Mouse (Mus musculus) ES-E14 (cell line): ENCODE measurements around the gene Aig1. TPM values are rescaled to one million over a fixed set of nuclear protein-coding genes. Genes with fewer than 3 reads are reported as not detected.
"Not testable (repeated sequence)": the region's sequence is repeated elsewhere in the genome, so short reads cannot be mapped to it uniquely, and the experiment has no call there.

ENCODE experiments used
- DNase-seq: peaks from one replicate; pipeline ENCODE4 v3.0.0-alpha.2; 2013; ENCODE audit warnings: low read depth, low spot score
- H3K27ac ChIP-seq: 2 replicates; pipeline ENCODE4 v1.5.1; 2012; ENCODE audit warnings: low read depth, mild to moderate bottlenecking, low read length, moderate library complexity, mixed read lengths; ENCODE audit not compliant: poor library complexity, insufficient read depth, severe bottlenecking
- H3K36me3 ChIP-seq: 2 replicates; pipeline ENCODE4 v1.6.1; 2012; ENCODE audit warnings: mild to moderate bottlenecking, low read length, moderate library complexity, mixed read lengths; ENCODE audit not compliant: control insufficient read depth, poor library complexity, insufficient read depth, severe bottlenecking
- H3K4me1 ChIP-seq, 2 experiments: fragments of 150-350 bp in 1 of 2; sonication (generic) in 1 of 2; 2 replicates each; pipeline ENCODE4 v1.6.1; 2012; ENCODE audit warnings: low read length in 2 of 2, mild to moderate bottlenecking in 1 of 2, mixed read lengths in 1 of 2; ENCODE audit not compliant: control insufficient read depth in 2 of 2, insufficient read depth in 2 of 2, poor library complexity in 1 of 2
- H3K4me3 ChIP-seq, 2 experiments: fragments of 150-350 bp in 1 of 2; sonication (generic) in 1 of 2; 2 replicates each; pipeline ENCODE4 v1.5.1; 2012; ENCODE audit warnings: low read length in 2 of 2, low read depth in 1 of 2, mild to moderate bottlenecking in 1 of 2, mixed read lengths in 1 of 2; ENCODE audit not compliant: insufficient read depth in 1 of 2, poor library complexity in 1 of 2, severe bottlenecking in 1 of 2
- H3K9ac ChIP-seq: 2 replicates; pipeline ENCODE4 v1.6.1; 2012; ENCODE audit warnings: low read depth, mild to moderate bottlenecking, low read length, mixed read lengths; ENCODE audit not compliant: poor library complexity, insufficient read depth, severe bottlenecking
- H3K9me3 ChIP-seq: fragments of 150-350 bp; sonication (generic); 2 replicates; pipeline ENCODE4 v1.6.1; 2012; ENCODE audit warnings: low read depth, mild to moderate bottlenecking, low read length; ENCODE audit not compliant: control insufficient read depth, insufficient read depth
- CHD2 ChIP-seq: IDR thresholded peaks from 2 replicates; pipeline ENCODE4 v1.6.1; 2014; ENCODE audit warnings: mild to moderate bottlenecking, low read depth, low read length, inconsistent platforms
- HCFC1 ChIP-seq: IDR thresholded peaks from 2 replicates; pipeline ENCODE4 v1.6.1; 2012; ENCODE audit warnings: low read length, inconsistent platforms, borderline replicate concordance; ENCODE audit not compliant: insufficient read depth
- MAFK ChIP-seq: IDR thresholded peaks from 2 replicates; pipeline ENCODE4 v1.6.1; 2014; ENCODE audit warnings: mild to moderate bottlenecking, low read depth, low read length, inconsistent platforms; ENCODE audit not compliant: insufficient read depth
- ZC3H11A ChIP-seq: IDR thresholded peaks from 2 replicates; pipeline ENCODE4 v1.6.1; 2012; ENCODE audit warnings: low read depth, mild to moderate bottlenecking, inconsistent platforms, low read length, borderline replicate concordance
- ZNF384 ChIP-seq: IDR thresholded peaks from 2 replicates; pipeline ENCODE4 v1.6.1; 2012; ENCODE audit warnings: low read depth, low read length, inconsistent platforms
- in situ Hi-C, 2 experiments: fragments of 600-800 bp; cut with MboI; formaldehyde crosslinking; loops; one replicate each; pipeline ENCODE4 v1.15.1; 2025; ENCODE audit warnings: low sequenced_read_pairs in 2 of 2, inconsistent platforms in 1 of 2; ENCODE audit not compliant: unreplicated experiment in 2 of 2
- total RNA-seq: library from RNA; depleted of rRNA; stranded (reverse); fragments of 300-350 nt; gene quantifications from 2 replicates; pipeline ENCODE4 v1.2.3, GENCODE M21; 2012

Aig1 gene
- total RNA-seq, 1 experiment, result 10.1 TPM

DNA sequence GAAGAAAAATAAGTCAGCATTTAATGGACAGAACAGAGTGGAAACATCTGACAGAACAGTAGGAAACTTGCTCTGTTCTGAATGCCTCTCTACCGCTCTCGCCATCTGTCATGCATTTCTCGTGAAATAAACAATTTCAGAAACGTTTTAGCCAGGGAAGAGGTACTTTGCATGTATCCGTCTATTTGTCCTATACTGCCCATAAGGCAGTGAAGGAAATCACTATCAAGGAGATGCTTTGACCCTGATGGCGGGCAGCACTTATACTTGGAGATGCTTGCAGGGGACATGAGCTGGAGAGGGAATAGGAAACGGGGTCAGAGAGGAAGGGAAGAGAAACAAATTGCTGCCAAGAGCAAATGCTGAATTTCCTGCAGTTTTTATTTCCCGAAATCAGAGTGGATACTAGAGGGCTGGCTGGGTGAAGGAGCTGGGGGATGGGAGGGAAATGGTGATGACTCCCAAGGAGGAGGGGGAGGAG is 37.5 kb upstream of the Aig1 start:
- in situ Hi-C loops, result no loop called here
- no peak for DNase-seq
- Histone ChIP-seq H3K36me3 (no peaks in the 10 kb centered on the region), H3K27ac (no peak overlapping the region), H3K4me1 (no peaks in the 10 kb centered on the region), H3K4me3 (no peak overlapping the region), H3K9ac (no peak overlapping the region), H3K9me3 (no peaks in the 10 kb centered on the region)
- no peak for TF ChIP-seq ZC3H11A

DNA sequence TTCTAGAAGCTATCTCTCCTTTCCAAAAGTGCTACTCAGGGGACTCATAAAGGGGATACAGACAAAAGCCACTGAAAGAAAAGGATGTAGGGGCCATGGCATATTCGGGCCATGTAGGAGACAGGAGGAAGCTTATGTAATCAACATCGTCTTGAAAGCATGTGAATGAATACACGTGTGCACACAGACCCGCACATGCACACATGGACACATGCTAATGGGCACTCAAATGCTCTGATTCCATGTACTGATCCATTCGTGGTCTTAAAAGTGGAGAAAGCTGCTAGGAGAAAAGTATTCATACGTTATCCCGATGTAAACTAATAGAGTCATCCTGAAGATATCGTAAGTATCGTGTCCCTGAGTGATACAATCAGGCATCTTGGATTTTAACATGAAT is 36.8 kb upstream of the Aig1 start:
- Histone ChIP-seq H3K36me3 (no peaks in the 10 kb centered on the region), H3K9ac (no peak overlapping the region), H3K9me3 (no peaks in the 10 kb centered on the region), H3K27ac (no peak overlapping the region), H3K4me1 (no peaks in the 10 kb centered on the region), H3K4me3 (no peak overlapping the region)
- TF ChIP-seq MAFK, result no peak
- DNase-seq, result no peak
- in situ Hi-C loops, result no loop called here

DNA sequence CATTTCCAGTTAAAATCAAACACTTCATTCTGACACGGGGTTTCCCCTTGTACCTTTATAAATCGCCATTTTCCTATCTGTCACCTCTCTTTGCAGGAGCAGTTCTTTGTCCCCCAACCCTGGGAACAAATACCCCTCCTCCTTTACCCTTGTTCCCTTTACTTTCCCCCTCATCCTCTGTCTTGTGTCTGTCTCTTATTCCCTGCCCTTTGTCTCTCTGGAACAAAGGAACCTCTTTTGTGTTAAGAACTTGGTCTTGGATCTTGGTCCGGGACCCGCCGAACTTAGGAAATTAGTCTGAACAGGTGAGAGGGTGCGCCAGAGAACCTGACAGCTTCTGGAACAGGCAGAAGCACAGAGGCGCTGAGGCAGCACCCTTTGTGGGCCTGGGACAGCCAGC is 24.0 kb upstream of the Aig1 start:
- H3K4me3 ChIP-seq, result peak overlapping the region; percentile 16 to 36; a peak in 3 of 4 replicates
- in situ Hi-C loops, H3K4me1 ChIP-seq, H3K36me3 ChIP-seq, H3K27ac ChIP-seq, H3K9me3 ChIP-seq, H3K9ac ChIP-seq: not testable (repeated sequence)
- DNase-seq, result peak; percentile 37

DNA sequence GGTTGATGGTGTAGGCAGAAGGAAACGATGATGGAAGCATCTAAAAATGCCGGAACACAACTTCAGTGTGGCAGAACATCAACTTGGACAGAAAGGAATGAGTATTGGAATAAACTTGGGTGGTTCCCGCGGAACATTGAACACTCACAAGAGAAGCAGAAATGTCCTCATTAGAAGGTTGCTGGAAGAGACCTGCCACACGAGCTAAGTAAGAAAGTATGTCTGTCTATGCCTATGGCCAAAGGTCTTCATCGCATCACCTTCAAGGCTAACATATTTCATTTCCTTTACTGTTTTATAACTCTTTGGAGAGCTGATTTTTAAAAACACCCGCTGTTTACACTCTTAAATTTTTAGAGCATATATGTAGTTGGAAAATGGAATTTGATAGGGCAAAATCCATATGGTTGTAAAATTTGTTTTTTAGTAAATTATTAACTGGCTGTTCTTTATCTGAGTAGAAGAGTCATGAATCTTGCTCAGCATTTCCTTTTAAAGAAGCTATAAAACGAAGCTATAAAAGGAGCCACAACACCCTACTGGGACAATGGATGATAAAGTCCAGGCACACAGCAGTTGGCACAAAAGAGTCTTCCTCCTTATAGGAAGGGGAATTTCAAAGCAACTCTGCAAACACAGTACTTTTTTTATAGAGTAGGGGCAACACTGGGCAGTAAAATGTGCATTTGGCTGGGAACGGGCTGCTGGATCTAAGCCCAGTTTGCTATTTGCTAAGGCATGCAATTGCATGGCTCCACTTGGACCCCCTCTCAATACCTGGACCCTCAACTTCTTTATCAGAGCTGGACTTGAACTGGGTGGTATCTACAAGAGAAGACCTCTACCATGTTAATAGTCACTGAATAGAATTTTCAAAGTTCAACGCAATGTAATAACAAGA is 14.4 kb upstream of the Aig1 start:
- TF ChIP-seq CHD2 (no peak), ZC3H11A (no peak), HCFC1 (no peak), MAFK (no peak), ZNF384 (no peak)
- DNase-seq, result no peak
- in situ Hi-C loops, result no loop called here
- no peak overlapping the region for H3K4me3 ChIP-seq
- H3K27ac ChIP-seq, result no peak overlapping the region
- H3K36me3 ChIP-seq, result no peaks in the 10 kb centered on the region
- H3K9me3 ChIP-seq, result no peaks in the 10 kb centered on the region
- H3K9ac ChIP-seq, result no peak overlapping the region
- no peaks in the 10 kb centered on the region for H3K4me1 ChIP-seq

DNA sequence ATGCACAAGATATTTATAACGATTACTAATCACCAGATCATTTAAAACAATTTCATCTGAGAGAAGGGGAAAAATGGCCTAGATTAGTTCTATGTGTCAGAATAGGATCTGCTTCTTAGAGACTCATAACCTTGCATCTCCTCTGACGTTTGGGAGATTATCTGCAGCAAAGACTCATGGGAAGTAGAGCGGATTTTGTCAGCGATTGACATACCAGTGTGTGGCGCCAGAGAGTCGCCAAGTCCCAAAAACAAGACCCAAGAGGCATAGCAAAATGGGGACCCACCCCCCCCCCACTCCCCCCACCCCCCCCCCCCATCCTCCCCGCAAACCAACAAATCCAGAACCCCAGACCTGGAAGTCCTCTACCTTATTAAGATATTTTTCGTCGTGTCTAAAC is 13.7 kb upstream of the Aig1 start:
- in situ Hi-C loops, result no loop called here
- Histone ChIP-seq H3K4me3 (no peak overlapping the region), H3K9ac (no peak overlapping the region), H3K4me1 (no peaks in the 10 kb centered on the region), H3K36me3 (no peaks in the 10 kb centered on the region), H3K9me3 (no peaks in the 10 kb centered on the region), H3K27ac (no peak overlapping the region)
- no peak for DNase-seq
- TF ChIP-seq MAFK (no peak), ZC3H11A (peak; percentile 18; the same call in 1 of the 2 replicates)
